Mouse (Mus musculus): ENCODE results near the gene Taf1b. TPM values are rescaled to one million over a fixed set of nuclear protein-coding genes. Genes with fewer than 3 reads are reported as not detected.

Gene Taf1b
- total and polyA plus RNA-seq, 3 experiments = 26.4 to 28.1 TPM; not detected in 1

- Histone ChIP-seq H3K36me3 (ENCODE audit: control insufficient read depth in 1 of 2, insufficient read depth in 2 of 2, low read length in 2 of 2) (peaks cover 0 to 11% of the 10 kb centered on the region in 2 experiments; a peak in 2 of 4 replicates), H3K27me3 (ENCODE audit: control insufficient read depth in 1 of 2, insufficient read depth in 2 of 2, low read length in 2 of 2) (no peaks in the 10 kb centered on the region), H3K4me1 (ENCODE audit: control insufficient read depth in 1 of 2, insufficient read depth in 2 of 2, low read length in 2 of 2) (peaks cover 0 to 10% of the 10 kb centered on the region in 2 experiments; a peak in 3 of 4 replicates), H3K79me2 (ENCODE audit: control insufficient read depth, insufficient read depth, low read length, poor library complexity) (no peaks in the 10 kb centered on the region; the same call in 1 of the 2 replicates), H3K4me3 (ENCODE audit: control insufficient read depth in 1 of 2, insufficient read depth in 1 of 2, low read depth in 2 of 2, low read length in 2 of 2) (peak within 1 kb of the TSS; percentile 77 to 84), H3K9me3 (replicated peaks; ENCODE audit: insufficient read depth, low read length) (no peaks in the 10 kb centered on the region), H3K9ac (ENCODE audit: control insufficient read depth, low read depth, low read length, poor library complexity, severe bottlenecking) (peak within 1 kb of the TSS; percentile 91), H3K27ac (ENCODE audit: control insufficient read depth, low read depth, low read length) (no peak within 1 kb of the TSS)
- DNase-seq (ENCODE audit: low read depth, low spot score) = peak; percentile 93
- peak; percentile 64 for TF ChIP-seq NRF1 (IDR thresholded peaks at IDR 0.05; ENCODE audit: insufficient read depth, low read depth, low read length, poor library complexity, severe bottlenecking)
- TF ChIP-seq GABPA (IDR thresholded peaks at IDR 0.05; ENCODE audit: low read depth, low read length) = no peak
- no peak for TF ChIP-seq GATA1 (IDR thresholded peaks at IDR 0.05; ENCODE audit: low read depth, low read length)
- TF ChIP-seq MYB (IDR thresholded peaks at IDR 0.05; ENCODE audit: low read depth, low read length) = no peak
- TF ChIP-seq MYC (IDR thresholded peaks at IDR 0.05; ENCODE audit: low read depth, low read length) = peak; percentile 63
- TF ChIP-seq ZNF384 (IDR thresholded peaks at IDR 0.05; ENCODE audit: low read depth, low read length) = no peak
- no peak for TF ChIP-seq POLR2AphosphoS2 (IDR thresholded peaks at IDR 0.05; ENCODE audit: low read length)
- no peak for TF ChIP-seq BHLHE40 (IDR thresholded peaks at IDR 0.05; ENCODE audit: borderline replicate concordance, low read depth, low read length)
- TF ChIP-seq RAD21 (IDR thresholded peaks at IDR 0.05; ENCODE audit: low read depth, low read length) = no peak
- no peak for TF ChIP-seq CHD1 (IDR thresholded peaks at IDR 0.05; ENCODE audit: low read depth, low read length)
- peak; percentile 81 for TF ChIP-seq NELFE (IDR thresholded peaks at IDR 0.05; ENCODE audit: low read depth, low read length)
- peak; percentile 81 for TF ChIP-seq MAZ (IDR thresholded peaks at IDR 0.05; ENCODE audit: low read depth, low read length)
- TF ChIP-seq MXI1 (IDR thresholded peaks at IDR 0.05; ENCODE audit: low read depth, low read length) = peak; percentile 79
- no peak for TF ChIP-seq MAFK (IDR thresholded peaks at IDR 0.05; ENCODE audit: borderline replicate concordance, low read depth, low read length)
- TF ChIP-seq ETS1 (IDR thresholded peaks at IDR 0.05; ENCODE audit: low read depth, low read length) = no peak
- TF ChIP-seq RCOR1 (IDR thresholded peaks at IDR 0.05; ENCODE audit: low read depth, low read length) = no peak
- TF ChIP-seq CHD2 (IDR thresholded peaks at IDR 0.05; ENCODE audit: low read length) = no peak
- TF ChIP-seq USF2 (IDR thresholded peaks at IDR 0.05; ENCODE audit: borderline replicate concordance in 1 of 2, insufficient read depth in 1 of 2, low read depth in 1 of 2, low read length in 2 of 2) = no peak
- TF ChIP-seq SIN3A (IDR thresholded peaks at IDR 0.05; ENCODE audit: low read length) = peak; percentile 56; the same call in 1 of the 2 replicates
- no peak for TF ChIP-seq KAT2A (conservative IDR thresholded peaks at IDR 0.05; ENCODE audit: low read depth, low read length)
- TF ChIP-seq ZMIZ1 (IDR thresholded peaks at IDR 0.05; ENCODE audit: low read depth, low read length) = peak; percentile 66; the same call in 1 of the 2 replicates
- 0 out of 2 replicates have a peak, but pooled peaks have one; percentile 72 for TF ChIP-seq UBTF (IDR thresholded peaks at IDR 0.05; ENCODE audit: borderline replicate concordance, insufficient read depth, low read depth, low read length)
- no peak for TF ChIP-seq TAL1 (IDR thresholded peaks at IDR 0.05; ENCODE audit: low read length)
- TF ChIP-seq TCF12 (IDR thresholded peaks at IDR 0.05; ENCODE audit: low read depth, low read length) = 0 out of 2 replicates have a peak, but pooled peaks have one; percentile 12
- no peak for TF ChIP-seq EP300 (IDR thresholded peaks at IDR 0.05; ENCODE audit: low read depth in 1 of 2, low read length in 2 of 2)
- TF ChIP-seq TBP (IDR thresholded peaks at IDR 0.05; ENCODE audit: low read depth, low read length) = 0 out of 2 replicates have a peak, but pooled peaks have one; percentile 50
- peak; percentile 72 for TF ChIP-seq MAX (IDR thresholded peaks at IDR 0.05; ENCODE audit: low read length)
- no peak; the same call in 1 of the 2 replicates for TF ChIP-seq HCFC1 (IDR thresholded peaks at IDR 0.05; ENCODE audit: low read depth, low read length)
- TF ChIP-seq E2F4 (IDR thresholded peaks at IDR 0.05; ENCODE audit: borderline replicate concordance, low read depth, low read length) = no peak
- TF ChIP-seq POLR2A (IDR thresholded peaks at IDR 0.05; ENCODE audit: control insufficient read depth in 1 of 2, insufficient read depth in 1 of 2, low read depth in 1 of 2, low read length in 2 of 2, poor library complexity in 1 of 2) = peak; percentile 70 to 81
- no peak for TF ChIP-seq JUND (IDR thresholded peaks at IDR 0.05; ENCODE audit: low read depth, low read length)
- TF ChIP-seq USF1 (IDR thresholded peaks at IDR 0.05; ENCODE audit: low read depth, low read length) = no peak; the same call in 1 of the 2 replicates
- TF ChIP-seq ELF1 (IDR thresholded peaks at IDR 0.05; ENCODE audit: low read depth, low read length) = 0 out of 2 replicates have a peak, but pooled peaks have one; percentile 9
- no peak for TF ChIP-seq ZC3H11A (IDR thresholded peaks at IDR 0.05; ENCODE audit: low read depth, low read length)
- 0 out of 6 replicates have a peak, but pooled peaks of 1 of the 3 experiments have one; percentile 8 for TF ChIP-seq CTCF (IDR thresholded peaks at IDR 0.05 in 2 of 3, conservative IDR thresholded peaks at IDR 0.05 in 1 of 3; ENCODE audit: control insufficient read depth in 1 of 3, insufficient read depth in 1 of 3, low read depth in 2 of 3, low read length in 3 of 3, poor library complexity in 1 of 3, severe bottlenecking in 1 of 3)
Observed at GRCm38 (mm10) chr12:24571523-24572392, 73.6 kb downstream of the Taf1b start, which contains the start of gene Grhl1. TSS of gene Grhl1 (plus strand) at chr12:24572283.
